Mouse (Mus musculus) colon, adult 2 months (tissue): ENCODE data around the gene Gpatch11. TPM values are rescaled to one million over a fixed set of nuclear protein-coding genes. Genes with fewer than 3 reads are reported as not detected.

Experiments used
- polyA plus RNA-seq: library from polyadenylated mRNA; depleted of rRNA; stranded (reverse); fragments of >200 nt; gene quantifications from 2 replicates; pipeline ENCODE4 v1.2.3, GENCODE M21; 2012; rRNA removed

Gene Gpatch11
- polyA plus RNA-seq = 6.1 and 7.2 TPM in 2 replicates

DNA sequence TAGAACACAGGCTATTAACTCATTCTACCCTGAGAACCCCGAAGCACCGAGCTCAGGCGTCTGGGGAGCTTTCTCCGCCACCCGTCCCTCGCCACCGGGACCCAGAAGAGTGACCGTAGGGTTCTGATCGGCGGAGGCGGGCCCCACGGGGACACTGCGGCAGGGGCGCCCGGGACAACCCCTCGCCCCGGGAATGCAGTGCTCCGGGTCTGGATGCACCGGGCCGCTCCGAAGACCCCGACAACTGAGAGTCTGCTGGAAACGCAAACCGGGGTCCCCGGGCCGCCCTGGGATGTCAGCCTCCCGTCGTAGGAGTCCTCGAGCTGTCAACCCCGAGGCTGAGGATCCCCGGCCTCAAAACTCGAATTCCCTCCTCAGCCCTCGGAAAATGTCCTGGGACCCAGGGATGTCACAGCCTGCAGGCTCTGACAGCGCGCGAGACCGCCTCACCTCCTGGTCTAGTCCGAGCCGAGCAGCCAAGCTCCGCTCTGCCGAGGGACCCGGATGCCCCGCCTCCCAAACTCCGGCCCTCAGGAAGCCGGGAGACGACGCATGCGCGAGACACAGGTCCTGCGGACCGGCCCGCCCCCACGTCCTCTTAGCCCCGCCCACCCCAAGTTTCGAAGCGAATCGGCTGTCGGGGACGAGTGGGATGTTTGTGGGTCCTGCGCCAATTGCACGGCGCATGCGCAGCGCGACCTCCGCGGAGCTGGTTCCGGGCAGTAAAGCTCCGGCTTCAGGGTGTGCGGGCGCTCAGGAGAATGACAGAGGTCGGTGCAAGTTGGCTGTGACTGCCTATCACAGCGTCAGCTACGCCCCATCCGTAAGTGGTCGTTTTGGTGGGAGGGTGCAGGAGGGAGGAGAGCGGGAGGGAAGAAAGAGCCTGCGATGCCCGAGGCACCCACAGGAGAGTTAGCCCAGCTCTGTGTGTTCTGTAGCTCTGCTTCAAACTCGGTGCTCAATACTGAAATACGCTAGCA is at the start of gene Gpatch11, which contains the start of gene Heatr5b:
TSS of gene Gpatch11 (plus strand) at position 712 of the 980 bp plus-strand sequence.
TSS of gene Heatr5b (minus strand) at position 509 of the 980 bp plus-strand sequence.

DNA sequence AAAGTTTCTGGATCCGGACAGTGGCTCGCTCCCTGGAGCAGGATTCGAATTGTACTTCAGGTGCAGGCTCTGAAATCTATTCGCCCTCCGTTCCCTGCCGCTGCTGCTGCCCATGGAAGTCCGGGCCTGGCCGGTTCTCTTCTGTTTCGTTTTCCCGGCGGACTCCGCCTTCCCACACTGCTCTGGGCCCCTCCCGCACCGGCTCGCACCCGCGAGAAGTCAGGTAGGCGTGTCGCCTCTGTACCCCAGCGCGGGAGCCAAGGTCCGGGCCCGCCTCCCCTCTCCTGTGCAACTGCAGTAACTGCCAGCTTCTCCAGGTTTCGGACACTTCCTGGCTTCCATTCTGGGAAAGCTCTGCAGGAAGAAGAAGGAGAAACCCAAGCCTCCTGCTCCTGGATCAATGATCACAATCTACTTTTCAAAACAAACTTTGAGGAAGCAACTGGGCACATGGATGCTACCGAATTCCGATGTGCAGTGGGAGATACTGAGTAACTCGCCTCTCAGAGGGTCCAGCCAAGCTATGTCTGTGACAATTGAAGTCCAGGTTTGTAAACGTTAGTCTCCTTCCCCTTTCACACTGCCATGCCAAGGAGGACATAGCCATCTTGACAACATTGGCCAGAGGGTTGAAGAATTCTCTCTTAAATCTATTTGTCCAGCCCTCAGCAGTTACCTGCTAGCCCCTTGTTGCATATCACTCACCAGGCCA is 47.2 kb downstream of the Gpatch11 start, which contains the start of gene Eif2ak2:
TSS of gene Eif2ak2 (minus strand) at position 173 of the 712 bp plus-strand sequence.

Other genes starting within 250 kb of the Gpatch11 start
- 6.7 and 8.1 TPM in 2 replicates for gene Strn, start 98.4 kb upstream of the Gpatch11 start, polyA plus RNA-seq
- 12.2 TPM in 2 replicates for gene Heatr5b, start 203 bp upstream of the Gpatch11 start, polyA plus RNA-seq
- 5.7 and 6.1 TPM in 2 replicates for gene Eif2ak2, start 47.0 kb downstream of the Gpatch11 start, polyA plus RNA-seq
- gene Sult6b1, start 71.4 kb downstream of the Gpatch11 start, polyA plus RNA-seq = not detected in 2 replicates
- gene Cebpzos, start 80.9 kb downstream of the Gpatch11 start, polyA plus RNA-seq = 6.3 and 6.8 TPM in 2 replicates
- 1.3 and 1.5 TPM in 2 replicates for gene Cebpz, start 101.5 kb downstream of the Gpatch11 start, polyA plus RNA-seq
- 5.2 and 5.5 TPM in 2 replicates for gene Ndufaf7, start 101.6 kb downstream of the Gpatch11 start, polyA plus RNA-seq
- gene Prkd3, start 185.2 kb downstream of the Gpatch11 start, polyA plus RNA-seq = 2.9 and 3.1 TPM in 2 replicates
- gene Qpct, start 216.3 kb downstream of the Gpatch11 start, polyA plus RNA-seq = 7.5 and 11.9 TPM in 2 replicates